Mouse (Mus musculus): ENCODE results near the gene Ociad2. TPM values are rescaled to one million over a fixed set of nuclear protein-coding genes. Genes with fewer than 3 reads are reported as not detected.

The Ociad2 gene
- polyA plus RNA-seq, 1 experiment from 2014 or later: 5.3 TPM

GRCm38 (mm10) chr5:73279190-73279589 is 61.6 kb downstream of the Ociad2 start:
- Histone ChIP-seq H3K9ac (no peak overlapping the region), H3K4me1 (replicated peaks) (peaks cover 12% of the 10 kb centered on the region), H3K36me3 (no peaks in the 10 kb centered on the region), H3K9me3 (replicated peaks) (no peaks in the 10 kb centered on the region), H3K4me3 (replicated peaks) (no peak overlapping the region), H3K27ac (no peak overlapping the region), H3K27me3 (peaks cover 7% of the 10 kb centered on the region; the same call in 1 of the 2 replicates), H3K4me2 (no peak overlapping the region)
- no peak for DNase-seq
- WGBS (ENCODE audit: insufficient replicate concordance): 73% methylated on average over 10 of the region's 10 CpGs
- ATAC-seq (ENCODE audit: low read depth): no peak

DNA sequence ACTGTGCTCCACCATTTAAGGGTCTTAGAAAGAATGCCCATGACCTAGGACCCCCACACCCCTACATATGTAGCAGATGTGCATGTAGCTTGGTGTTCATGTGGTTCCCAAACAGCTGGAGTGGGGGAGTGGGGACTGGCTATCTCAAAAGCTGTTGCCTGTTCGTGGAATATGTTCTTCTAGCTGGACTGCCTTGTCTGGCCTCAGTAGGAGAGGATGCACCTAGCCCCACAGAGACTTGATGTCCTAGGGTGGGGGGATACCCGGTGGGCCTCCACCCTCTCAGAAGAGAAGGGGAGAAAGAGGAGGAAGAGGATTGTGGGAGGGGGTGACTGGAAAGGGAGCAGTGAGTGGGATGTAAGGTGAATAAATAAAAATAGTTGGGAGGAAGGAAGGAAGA is 65.9 kb downstream of the Ociad2 start:
- H3K27me3 ChIP-seq: peaks cover 7% of the 10 kb centered on the region; the same call in 1 of the 2 replicates
- no peaks in the 10 kb centered on the region for H3K36me3 ChIP-seq
- H3K4me3 ChIP-seq (replicated peaks): no peak overlapping the region
- DNase-seq: no peak
- no peak overlapping the region for H3K9ac ChIP-seq
- peaks cover 7% of the 10 kb centered on the region for H3K4me1 ChIP-seq (replicated peaks)
- H3K4me2 ChIP-seq: no peak overlapping the region
- no peaks in the 10 kb centered on the region for H3K9me3 ChIP-seq (replicated peaks)
- ATAC-seq (ENCODE audit: low read depth): no peak
- 45% methylated on average over 2 of the region's 2 CpGs for WGBS (ENCODE audit: insufficient replicate concordance)
- H3K27ac ChIP-seq: no peak overlapping the region

- DNase-seq (no peak), ATAC-seq (ENCODE audit: low read depth) (no peak)
- Histone ChIP-seq H3K27ac (no peak overlapping the region), H3K27me3 (peaks cover 4% of the 10 kb centered on the region; the same call in 1 of the 2 replicates), H3K4me1 (replicated peaks) (no peaks in the 10 kb centered on the region), H3K36me3 (no peaks in the 10 kb centered on the region), H3K4me2 (no peak overlapping the region), H3K4me3 (replicated peaks) (no peak overlapping the region), H3K9ac (no peak overlapping the region), H3K9me3 (replicated peaks) (no peaks in the 10 kb centered on the region)
- 68% methylated on average over 4 of the region's 4 CpGs for WGBS (ENCODE audit: insufficient replicate concordance)
Observed at GRCm38 (mm10) chr5:73273171-73273570, 67.7 kb downstream of the Ociad2 start.

Other genes starting within 250 kb of the Ociad2 start
- gene Fryl, start 84.4 kb downstream of the Ociad2 start, polyA plus RNA-seq (2015; fragmentation: Nextera tagmentation; extraction: Ambion mirVana): 44.2 and 44.5 TPM in 2 replicates
- 144 and 158 TPM in 2 replicates for gene Ociad1, start 48.2 kb downstream of the Ociad2 start, polyA plus RNA-seq (2015; fragmentation: Nextera tagmentation; extraction: Ambion mirVana)
- not detected in 2 replicates for gene Cwh43, start 65.0 kb upstream of the Ociad2 start, polyA plus RNA-seq (2015; fragmentation: Nextera tagmentation; extraction: Ambion mirVana)
- gene Dcun1d4, start 140.0 kb upstream of the Ociad2 start, polyA plus RNA-seq (2015; fragmentation: Nextera tagmentation; extraction: Ambion mirVana): 2.9 and 5.4 TPM in 2 replicates